Mouse (Mus musculus) spleen, postnatal 14 days (tissue): Measurements from ENCODE around the gene Shbg.
A peak's percentile ranks its signal among the peaks of the same experiment; 100 is the strongest.
"Not testable (repeated sequence)": the region's sequence is repeated elsewhere in the genome, so short reads cannot be mapped to it uniquely, and the experiment has no call there.

Experiments used
- DNase-seq, 2 experiments: peaks; one replicate each; pipeline ENCODE4 v3.0.0; 2021 to 2022; ENCODE audit warnings: low spot score in 2 of 2

Shbg gene

DNA sequence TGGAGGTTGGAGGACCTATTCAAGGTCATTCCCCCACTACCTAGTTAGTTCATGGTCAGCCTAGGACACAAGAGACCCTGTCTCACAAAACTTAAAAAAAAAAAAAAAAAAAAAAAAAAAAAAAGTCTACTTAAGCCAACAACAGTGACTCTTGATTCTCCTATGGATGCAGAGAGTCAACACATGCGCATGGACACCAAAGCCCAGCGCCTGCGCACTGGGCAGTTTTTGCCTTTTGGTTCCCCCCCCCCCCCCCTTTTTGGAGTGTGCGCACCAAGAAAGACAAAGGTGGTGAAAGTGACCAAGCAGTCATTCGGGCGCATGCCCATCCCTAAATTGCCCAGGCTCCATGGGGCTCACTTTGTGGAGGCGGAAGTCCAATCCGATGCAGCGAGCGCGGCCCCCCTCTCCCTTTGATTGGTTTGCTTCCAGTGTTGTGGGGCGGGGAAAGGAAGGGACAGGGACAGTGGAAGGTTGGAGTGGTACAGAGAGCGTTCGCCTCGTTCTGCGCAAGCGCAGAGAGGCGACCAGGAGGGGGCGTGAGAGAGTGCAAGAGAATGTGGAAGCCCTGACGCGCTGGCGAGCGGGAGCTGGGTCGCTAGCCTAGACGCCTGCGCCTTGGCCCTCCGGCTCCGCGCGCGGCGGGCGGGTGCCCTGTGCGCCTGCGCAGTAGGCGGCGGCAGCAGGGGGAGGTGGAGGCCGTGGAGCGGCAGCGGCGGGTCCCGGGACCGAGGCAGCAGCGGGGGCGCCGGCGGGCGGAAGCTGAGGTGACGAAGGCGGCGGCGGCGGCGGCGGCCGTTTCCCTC, 14.8 kb upstream of the Shbg start, which contains the start of gene Fxr2:
TSS of gene Fxr2 (plus strand) at position 707 of the 806 bp plus-strand sequence.
- peak; percentile 100 for DNase-seq

DNA sequence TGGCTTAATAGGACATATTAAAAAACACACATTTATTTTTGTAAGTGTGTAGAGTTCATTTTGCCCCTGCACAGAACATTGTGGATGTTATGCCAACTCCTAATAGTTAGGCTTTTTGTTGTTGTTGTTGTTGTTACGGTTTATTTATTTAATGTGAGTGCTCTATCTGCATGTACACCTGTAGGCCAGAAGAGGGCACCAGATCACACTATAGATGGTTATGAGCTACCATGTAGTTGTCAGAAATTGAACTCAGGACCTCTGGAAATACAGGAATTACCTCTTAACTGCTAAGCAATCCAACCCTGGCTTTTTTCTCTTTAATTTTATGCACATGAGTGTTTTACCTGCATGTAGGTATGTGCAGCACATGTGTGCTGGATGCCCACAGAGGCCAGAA, 12.1 kb upstream of the Shbg start:
- DNase-seq, result no peak

DNA sequence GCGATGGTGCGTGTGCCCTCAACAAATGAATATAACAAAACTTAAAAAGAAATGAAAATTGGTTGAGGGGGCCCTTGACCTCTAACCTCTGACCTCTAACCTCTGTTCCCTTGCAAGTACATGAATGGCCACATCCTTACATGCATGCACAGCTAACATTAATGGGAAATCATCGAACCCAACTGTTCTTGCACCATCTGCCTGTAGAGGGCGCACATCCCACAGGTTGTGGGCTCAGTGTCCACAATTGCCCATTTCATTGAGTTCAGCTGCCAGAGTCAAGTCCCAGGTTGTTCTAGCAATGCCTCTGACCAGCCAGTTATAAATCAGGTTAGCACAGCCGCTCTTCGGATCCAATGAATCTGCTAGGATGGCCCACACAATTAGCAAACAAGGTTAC, 10.6 kb upstream of the Shbg start:
- DNase-seq, result peak; percentile 62 to 77

DNA sequence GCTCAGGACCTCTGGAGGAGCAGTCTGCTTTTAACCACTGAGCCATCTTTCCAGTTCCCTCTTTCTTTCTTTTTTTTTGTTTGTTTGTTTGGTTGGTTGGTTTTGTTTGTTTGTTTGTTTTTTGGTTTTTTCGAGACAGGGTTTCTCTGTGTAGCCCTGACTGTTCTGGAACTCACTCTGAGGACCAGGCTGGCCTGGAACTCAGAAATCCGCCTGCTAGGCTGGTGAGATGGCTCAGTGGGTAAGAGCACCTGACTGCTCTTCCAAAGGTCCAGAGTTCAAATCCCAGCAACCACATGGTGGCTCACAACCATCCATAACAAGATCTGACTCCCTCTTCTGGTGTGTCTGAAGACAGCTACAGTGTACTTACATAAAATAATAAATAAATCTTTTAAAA, 6.6 kb upstream of the Shbg start:
- DNase-seq, result not testable (repeated sequence)

DNA sequence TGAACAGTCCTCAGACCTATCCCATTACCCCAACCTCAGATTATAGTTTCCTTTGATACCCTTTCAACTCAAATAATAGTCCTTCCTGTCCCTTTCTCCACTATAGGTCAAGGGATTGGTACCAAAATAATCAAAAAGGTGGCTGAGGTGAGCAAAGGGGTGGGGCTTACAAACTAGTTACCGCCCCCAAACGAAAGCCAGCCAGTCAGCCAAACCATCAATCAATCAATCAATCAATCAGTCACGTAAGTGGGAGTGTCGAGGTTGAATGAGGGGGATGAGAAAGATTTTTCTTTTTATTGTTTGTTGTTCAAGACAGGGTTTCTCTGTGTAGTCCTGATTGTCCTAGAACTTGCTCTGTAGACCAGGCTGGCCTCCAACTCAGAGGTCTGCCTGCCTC, 5.3 kb upstream of the Shbg start:
- DNase-seq, result no peak

DNA sequence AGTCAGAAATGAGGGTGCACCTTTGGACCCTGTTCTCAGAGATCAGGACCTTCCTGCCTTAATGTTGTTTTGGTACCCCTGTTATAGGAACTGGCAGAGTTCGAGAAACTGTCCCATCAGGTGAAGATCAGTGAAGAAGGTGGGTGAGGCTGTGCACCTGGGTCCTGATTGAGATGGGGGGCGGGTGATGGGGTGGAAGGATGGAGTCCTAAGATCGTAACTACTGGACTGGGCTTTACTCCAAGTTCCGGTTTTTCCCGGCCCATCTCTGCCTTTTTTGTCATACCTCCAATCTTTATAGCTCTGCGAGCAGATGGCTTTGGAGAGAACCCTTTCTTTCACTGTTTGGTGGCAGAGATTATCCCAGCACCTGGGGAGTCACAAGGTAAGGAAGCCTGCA, 4.7 kb upstream of the Shbg start:
- DNase-seq, result no peak

DNA sequence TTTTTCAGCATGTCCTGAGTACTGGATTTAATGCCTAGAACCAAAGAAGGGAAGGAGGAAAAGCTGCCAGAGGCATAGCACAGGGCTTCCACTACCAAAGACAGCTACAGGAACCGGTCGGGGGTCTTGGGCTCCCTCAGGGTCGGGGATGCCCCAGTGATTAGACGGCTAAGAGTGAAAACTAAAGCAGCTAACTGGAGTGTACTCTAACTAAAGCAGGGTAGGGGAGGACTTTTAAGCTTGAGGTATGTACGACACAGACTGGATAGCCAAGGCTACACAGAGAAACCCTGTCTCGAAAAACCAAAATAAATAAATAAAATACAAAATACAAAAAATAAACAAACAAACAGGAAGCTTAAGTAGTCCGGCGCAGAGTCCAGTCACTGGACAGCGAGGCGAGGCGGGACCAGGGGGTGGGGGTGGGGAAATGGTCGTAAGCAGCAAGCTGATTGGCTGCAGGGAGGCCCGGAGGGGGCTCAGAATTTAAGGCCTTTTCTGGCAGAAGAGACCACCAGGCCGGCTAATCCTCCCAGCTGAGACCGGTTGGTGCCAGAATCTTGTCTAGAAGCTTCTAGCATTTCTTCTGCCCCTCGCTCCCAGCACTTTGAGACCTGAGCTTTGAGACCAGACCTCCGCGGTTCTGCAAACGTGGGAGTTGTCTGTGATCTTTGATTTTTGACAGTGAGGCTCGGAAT, 4.0 kb upstream of the Shbg start, which contains the start of gene Sat2:
TSS of gene Sat2 (plus strand) at position 454 of the 698 bp plus-strand sequence.
- DNase-seq, result no peak

DNA sequence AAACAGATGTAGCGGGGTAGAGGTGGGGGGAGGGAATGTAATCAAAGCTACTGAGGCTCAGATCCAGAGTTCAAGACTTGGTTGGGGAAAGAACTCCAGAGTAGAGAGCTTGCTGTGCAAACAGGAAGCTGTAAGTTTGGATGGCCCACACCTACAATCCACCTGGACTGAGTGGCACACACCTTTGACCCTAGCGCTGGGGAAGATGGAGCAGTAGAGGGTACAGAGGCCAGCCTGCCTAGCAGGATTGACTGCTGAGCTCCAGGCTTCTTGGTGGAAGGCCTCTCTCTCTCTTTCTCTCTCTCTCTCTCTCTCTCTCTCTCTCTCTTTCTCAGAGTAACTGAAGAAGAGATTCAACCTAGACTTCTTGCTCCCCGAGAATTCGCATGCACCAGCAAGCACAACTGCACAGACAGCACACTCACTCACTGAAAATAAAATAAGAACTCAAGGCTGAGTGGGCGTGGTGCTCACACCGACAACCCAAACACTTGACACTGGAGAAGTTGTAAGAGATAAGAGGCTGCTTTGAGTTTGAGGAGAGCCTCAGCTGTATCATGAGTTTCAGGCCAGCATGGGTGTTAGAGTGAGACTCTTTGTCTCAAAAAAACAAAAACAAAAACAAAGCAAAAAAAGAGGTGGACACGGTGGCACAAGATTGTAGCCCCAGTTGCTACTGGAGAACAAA, 2.8 kb upstream of the Shbg start:
- no peak for DNase-seq

DNA sequence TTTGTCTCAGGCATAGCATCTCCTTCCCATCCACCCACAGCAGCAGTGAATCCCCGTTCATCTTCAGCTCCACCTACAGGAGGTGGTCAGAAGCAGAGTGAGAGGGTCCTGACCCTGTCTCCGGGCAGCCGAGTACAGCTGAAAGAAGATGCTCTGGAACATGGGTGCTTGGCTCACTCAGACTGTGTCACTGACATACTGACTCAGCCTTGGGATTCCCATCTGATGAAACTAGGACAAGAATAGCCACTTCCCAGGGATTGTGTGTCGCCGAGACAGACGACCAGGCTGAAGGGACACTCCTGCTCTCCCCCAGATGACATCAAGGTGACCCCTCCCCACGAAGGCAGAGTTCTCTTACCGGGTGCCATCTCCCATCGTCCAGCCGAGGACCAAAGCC, 924 bp downstream of the Shbg start:
- no peak for DNase-seq

DNA sequence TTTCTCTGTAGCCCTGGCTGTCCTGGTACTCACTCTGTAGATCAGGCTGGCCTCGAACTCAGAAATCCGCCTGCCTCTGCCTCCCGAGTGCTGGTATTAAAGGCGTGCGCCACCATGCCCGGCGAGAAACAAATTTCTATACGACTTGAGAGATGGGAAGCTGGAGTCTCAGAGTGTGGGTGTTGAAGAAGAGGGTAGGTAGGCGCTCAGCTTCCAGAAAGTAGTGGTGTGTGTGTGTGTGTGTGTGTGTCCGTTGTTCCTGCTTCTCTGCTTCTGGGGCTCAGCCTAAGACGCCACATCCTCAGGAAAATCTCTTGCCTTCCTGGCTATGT, 3.5 kb downstream of the Shbg start:
- DNase-seq, result not testable (repeated sequence)

DNA sequence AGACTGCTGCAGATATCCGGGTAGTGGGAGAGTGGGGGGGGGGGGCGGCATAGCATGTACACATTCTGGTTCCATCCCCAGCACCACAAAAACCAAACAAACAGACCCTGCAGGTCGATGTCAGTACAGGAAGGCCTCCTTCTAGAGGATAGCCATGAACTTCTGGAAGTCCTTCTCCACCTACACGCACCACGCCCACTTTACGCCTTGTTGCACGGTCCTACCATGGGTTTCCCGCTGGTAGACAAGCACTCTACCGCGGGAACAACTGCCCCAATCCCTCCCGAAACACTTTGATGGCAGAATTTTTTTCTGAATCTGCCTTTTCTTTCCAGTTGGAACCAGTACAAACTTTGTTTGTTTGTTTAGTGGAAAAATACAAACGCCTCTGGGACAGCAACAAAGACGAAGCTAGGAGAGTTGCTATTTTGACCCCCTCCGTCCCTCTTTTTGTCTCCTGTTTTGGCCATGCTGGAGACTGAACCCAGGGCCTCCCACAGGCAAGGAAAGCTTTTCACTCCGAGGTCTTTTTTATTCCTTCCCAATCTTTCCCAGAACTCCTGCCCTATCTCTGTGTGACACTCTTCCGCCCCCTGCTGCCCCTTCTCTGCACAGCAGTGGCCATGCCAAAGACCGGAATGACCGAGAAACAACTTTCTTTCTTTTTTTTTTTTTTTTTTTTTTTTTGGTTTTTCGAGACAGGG, 4.0 kb downstream of the Shbg start:
- peak; percentile 64 to 77 for DNase-seq

DNA sequence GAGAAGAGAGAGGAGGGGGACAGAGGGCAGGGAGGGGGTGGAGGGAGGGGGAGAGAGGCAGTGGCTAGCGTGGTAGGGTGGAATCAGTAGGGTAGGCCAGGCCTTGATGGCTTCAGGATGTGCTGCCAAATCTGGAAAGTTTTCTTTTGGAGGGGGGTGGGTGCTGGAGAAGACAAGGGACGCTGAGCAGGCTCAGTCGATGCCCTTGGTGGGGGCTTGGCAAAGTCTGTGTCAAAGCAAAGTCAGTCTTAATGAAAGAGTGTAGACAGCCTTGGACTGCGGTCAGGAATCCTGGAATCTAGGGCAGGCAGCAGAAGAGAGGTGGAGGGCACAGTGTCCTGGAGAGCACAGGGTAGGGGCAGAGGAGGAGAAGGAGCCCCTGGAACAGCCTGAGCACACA, 6.8 kb downstream of the Shbg start:
- DNase-seq, result no peak

DNA sequence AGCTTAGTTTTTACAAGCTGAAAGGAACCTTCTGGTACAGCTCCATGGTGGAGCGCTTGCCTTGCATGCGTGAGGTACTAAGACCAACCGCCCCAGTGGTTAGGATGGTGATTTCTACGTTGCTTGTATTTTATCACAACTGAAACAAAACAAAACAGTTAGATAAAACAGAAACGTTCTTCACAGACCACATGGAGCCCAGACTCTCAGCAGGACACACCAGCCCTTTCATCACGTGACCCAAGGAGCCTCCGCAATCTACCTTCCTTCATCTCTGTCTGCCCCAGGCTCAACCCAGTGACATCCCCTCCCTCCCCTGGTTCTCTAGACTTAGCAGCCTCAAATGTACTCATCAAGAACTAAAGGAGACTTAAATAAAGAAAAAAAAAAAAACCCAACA, 8.3 kb downstream of the Shbg start:
- no peak for DNase-seq

DNA sequence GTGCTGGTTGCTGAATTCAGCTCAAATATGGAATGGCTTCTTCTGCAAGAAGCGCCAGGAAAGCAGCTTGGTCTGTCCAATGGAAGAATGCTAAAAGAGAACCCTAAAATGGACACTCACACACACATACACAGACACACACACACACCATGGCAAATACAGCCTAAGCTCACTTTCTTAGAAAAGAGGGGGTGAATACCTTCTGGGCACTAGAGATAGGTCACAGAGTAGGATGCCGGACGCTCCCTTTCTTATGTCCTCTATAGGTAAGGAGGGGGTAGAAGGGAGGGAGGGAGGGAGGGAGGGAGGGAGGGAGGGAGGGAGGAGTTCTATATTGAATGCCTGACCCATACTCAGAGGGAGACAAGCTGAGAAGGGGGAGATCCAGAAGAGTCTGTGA, 9.2 kb downstream of the Shbg start:
- DNase-seq, result no peak

DNA sequence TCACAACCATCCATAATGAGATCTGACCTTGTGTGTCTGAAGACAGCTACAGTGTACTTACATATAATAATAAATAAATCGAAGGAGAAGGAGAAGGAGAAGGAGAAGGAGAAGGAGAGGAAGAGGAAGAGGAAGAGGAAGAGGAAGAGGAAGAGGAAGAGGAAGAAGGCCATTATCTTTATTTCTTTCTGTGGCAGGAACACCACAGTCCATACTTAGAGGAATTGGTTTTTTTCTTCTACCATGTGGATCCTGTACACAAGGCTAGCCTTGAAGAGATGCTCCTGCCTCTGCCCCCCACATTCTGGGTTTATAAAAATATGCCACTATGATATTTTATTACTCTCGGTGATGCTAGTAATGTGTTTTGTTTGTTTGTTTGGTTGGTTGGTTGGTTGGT, 10.9 kb downstream of the Shbg start:
- no peak for DNase-seq

DNA sequence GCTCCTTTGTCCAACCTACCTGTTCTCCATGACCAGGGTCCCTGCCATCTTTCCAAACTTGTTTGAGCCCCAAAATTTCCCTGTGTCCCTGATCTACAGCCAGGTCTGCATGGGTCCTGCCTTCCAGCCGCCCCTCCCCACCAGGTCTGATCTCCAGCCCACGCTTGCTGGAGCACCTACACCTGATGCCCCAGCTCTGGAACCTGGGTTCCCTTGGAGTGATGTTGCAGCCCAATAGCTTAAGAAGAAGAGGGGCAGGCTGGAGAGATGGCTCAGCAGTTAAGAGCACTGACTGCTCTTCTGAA, 11.3 kb downstream of the Shbg start:
- no peak for DNase-seq

DNA sequence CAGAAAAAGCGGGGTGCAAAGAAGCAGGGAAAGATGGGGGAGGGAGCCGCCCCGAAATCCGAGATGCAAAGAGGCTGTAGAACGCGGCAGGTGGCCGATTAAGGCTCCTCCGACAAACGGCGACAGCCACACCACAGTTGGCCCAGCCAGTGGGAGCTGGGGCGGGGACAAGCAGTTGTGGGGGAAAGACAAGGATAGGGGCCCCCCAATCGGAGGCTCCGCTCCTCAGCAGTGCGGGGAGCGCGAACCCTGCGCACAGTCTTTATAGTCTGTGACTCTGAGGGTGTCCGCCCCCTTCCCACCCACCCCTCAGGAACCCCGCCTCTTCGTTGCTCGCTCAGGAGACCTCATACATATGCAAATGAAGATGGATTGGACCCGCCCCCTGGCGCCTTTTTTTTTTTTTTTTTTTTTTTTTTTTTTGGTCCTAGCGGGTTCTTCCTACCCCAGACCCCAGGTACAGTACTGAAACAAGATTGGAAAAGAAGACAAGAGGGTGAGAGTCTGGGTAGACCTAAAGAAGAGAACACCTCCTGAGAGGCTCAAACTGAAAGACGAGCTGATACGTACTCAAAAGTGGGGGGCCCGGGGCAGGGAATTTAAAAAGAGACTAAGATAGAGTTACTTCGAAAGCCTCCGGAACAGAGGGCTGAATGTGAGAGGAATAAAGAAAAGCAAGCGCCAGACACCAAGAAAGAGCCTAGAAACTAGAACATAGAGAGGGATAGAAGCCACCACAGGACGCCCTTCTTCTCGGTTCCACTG, 11.8 kb downstream of the Shbg start, which contains the start of gene Atp1b2:
TSS of gene Atp1b2 (minus strand) at position 217 of the 765 bp plus-strand sequence.
- DNase-seq, result peak; percentile 59 to 67

DNA sequence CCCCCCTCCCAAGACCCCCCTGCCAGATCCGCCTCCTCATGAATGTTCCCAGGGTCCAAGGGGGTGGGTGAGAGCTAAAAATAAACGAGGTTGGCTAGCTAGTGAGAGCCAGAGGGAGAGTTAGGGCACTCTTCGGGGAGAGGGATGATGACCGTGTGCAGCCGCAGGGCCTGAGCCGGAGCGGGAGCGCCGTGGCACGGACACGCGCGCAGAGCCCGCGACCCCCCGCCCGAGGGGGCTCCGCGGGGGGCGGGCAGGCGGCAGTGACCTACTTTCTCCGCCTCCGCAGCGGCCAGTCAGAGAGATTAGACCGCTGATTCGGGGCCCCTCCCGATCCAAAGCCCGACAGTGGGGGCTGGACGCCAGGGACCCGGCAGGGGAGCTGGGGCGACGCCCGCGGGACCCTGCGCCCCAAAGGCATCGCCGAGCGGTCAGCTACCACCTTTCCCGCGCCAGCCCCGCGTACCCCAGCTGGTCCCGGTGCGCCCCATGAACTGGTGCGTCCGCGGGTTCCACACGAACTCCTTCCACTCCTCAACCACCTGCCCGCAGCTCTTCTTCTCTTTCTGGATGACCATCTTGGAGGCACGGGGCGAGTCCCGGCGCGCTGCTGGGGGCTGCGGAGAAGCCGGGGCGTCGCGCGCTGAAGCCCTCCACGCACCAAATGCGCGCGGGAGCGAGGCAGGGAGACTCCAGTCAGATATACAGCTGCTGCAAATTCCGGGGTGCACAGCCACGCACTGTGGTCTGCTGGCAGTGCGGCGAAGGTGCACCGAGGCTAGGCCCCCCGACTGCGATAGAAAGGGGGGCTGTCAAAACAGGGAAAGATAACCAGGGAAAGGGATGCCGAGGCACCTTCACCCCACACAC, 12.7 kb downstream of the Shbg start:
- no peak for DNase-seq

DNA sequence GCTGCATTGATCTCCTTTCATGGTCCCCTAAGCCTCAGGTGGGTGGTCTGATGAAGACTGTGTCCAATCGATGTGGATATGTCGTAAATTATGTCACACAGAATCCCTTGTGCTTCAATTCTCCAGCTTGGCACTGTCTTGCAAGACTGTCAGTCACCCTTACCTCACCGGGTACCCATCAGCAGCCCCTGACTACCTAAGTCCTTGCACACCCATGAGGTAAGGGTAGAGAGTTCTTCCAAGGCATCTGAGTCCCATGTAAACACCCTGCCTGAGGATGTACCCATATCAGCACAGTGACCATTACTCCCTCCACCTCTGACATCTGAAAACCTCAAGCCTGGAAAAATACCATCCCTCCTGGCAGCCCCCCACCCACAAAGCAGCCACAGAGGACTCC, 13.4 kb downstream of the Shbg start:
- DNase-seq, result no peak

DNA sequence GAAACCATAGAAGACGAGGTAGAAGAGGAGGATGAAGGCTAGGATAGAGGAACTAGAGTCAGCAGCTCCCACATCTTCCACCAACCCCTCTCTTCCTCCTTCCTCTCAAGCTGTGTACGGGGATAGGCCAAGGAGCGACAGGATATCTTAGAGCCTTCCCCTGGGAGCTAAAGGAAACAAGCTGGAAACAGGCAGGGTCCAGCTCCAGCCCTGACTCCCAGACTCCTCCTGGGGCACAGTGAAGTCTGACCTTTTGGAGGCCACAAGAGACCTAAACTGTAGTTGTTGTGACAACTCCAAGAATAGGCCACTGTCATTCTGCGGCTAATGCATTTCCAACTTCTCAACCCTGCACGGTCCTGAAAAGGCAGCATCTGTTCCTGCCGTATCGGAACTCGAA, 14.2 kb downstream of the Shbg start:
- DNase-seq, result no peak

DNA sequence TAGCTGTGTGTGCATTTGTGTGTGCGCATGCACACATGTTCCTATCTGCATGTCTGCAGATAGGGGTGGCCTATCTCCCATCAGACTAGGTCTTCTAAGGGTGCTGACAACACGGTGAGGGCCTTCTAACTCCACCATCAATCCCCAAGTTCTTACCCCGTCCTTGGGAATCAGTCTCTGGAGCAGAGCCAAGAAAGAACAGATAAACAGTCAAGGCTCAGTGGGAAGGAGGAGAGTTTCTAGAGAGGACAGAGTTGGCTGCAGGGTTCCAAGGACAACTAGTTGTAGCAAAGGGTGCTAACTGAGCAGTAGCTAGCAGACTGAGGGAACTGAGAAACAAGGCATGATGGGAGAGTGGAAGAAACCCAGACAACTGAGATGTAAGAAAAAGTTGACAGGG, 15.9 kb downstream of the Shbg start:
- no peak for DNase-seq
